Mouse (Mus musculus) liver, embryonic 14.5 days (tissue): Measurements from ENCODE around the gene Piga. TPM values are rescaled to one million over a fixed set of nuclear protein-coding genes. Genes with fewer than 3 reads are reported as not detected.

Experiments
- ATAC-seq: fragments of 200-750 bp; cut with Nextera tagmentation; 2 replicates; pipeline ENCODE4 v1.8.0; 2017; ENCODE audit warnings: moderate number of reproducible peaks, mild to moderate bottlenecking, moderate library complexity; ENCODE audit not compliant: insufficient read depth
- DNase-seq, 3 experiments: peaks; one replicate each; pipeline ENCODE4 v3.0.0-alpha.2; 2012 to 2013; ENCODE audit warnings: low read depth in 3 of 3, low spot score in 3 of 3
- H3K27ac ChIP-seq: fragments of 300-500 bp; sonication (generic); 2 replicates; pipeline ENCODE4 v1.5.1; 2014; ENCODE audit warnings: moderate library complexity, mild to moderate bottlenecking, control low read depth, inconsistent platforms
- H3K27me3 ChIP-seq: fragments of 300-500 bp; sonication (generic); 2 replicates; pipeline ENCODE4 v1.6.1; 2014; ENCODE audit warnings: mild to moderate bottlenecking, low read length, moderate library complexity; ENCODE audit not compliant: control insufficient read depth, insufficient read depth
- H3K36me3 ChIP-seq: fragments of 300-500 bp; sonication (generic); replicated peaks from 2 replicates; pipeline ENCODE4 v1.6.1; 2014; ENCODE audit warnings: low read depth; ENCODE audit not compliant: control insufficient read depth, insufficient read depth
- H3K4me1 ChIP-seq, 2 experiments: fragments of 200-500 bp in 1 of 2; fragments of 300-500 bp in 1 of 2; sonication (generic) in 1 of 2; replicated peaks; 2 replicates each; pipeline ENCODE4 v1.6.1; 2012 to 2014; ENCODE audit warnings: antibody characterized with exemption in 1 of 2, inconsistent platforms in 1 of 2, low read length in 1 of 2; ENCODE audit not compliant: control insufficient read depth in 2 of 2, insufficient read depth in 2 of 2
- H3K4me2 ChIP-seq: fragments of 300-500 bp; sonication (generic); 2 replicates; pipeline ENCODE4 v1.6.1; 2014; ENCODE audit warnings: low read depth, mild to moderate bottlenecking, control low read depth, moderate library complexity
- H3K4me3 ChIP-seq, 2 experiments: fragments of 200-500 bp in 1 of 2; fragments of 300-500 bp in 1 of 2; sonication (generic) in 1 of 2; 2 replicates each; pipeline ENCODE4 v1.5.1; 2012 to 2014; ENCODE audit warnings: low read depth in 2 of 2, low read length in 2 of 2, mild to moderate bottlenecking in 2 of 2, control low read depth in 1 of 2, inconsistent platforms in 1 of 2, moderate library complexity in 1 of 2; ENCODE audit not compliant: insufficient read depth in 1 of 2
- H3K9ac ChIP-seq: fragments of 300-500 bp; sonication (generic); replicated peaks from 2 replicates; pipeline ENCODE4 v1.6.1; 2014; ENCODE audit warnings: mild to moderate bottlenecking, control low read depth, moderate library complexity
- H3K9me3 ChIP-seq: fragments of 300-500 bp; sonication (generic); 2 replicates; pipeline ENCODE4 v1.6.1; 2016; ENCODE audit warnings: low read length, mixed read lengths; ENCODE audit not compliant: control insufficient read depth
- CTCF ChIP-seq: IDR thresholded peaks from 2 replicates; pipeline ENCODE4 v1.5.1; 2016; ENCODE audit warnings: antibody characterized with exemption, low read depth, control low read depth
- EP300 ChIP-seq: IDR thresholded peaks from 2 replicates; pipeline ENCODE4 v1.6.1; 2016; ENCODE audit warnings: antibody characterized with exemption, low read depth
- WGBS: fragments of 180-500 bp; shearing (Covaris S2); extraction: QIAGEN DNeasy Blood & Tissue Kit; methylation state at CpG from one replicate; pipeline ENCODE4 v1.1.7; 2014; ENCODE audit not compliant: insufficient replicate concordance; 5-methylcytosine and 5-hydroxymethylcytosine counted together
- polyA plus RNA-seq, 2 experiments: library from polyadenylated mRNA; depleted of rRNA in 1 of 2; stranded (reverse) in 1 of 2; unstranded in 1 of 2; fragments of >200 nt; fragmentation: Nextera tagmentation in 1 of 2; extraction: Ambion mirVana in 1 of 2; gene quantifications; 2 replicates each; pipeline versions ENCODE4 v1.2.1 to v1.2.3; 2012 to 2014

Piga gene
- polyA plus RNA-seq (2012; rRNA removed) (8.2 and 9.0 TPM in 2 replicates), polyA plus RNA-seq (2014; fragmentation: Nextera tagmentation; extraction: Ambion mirVana) (11.5 and 14.4 TPM in 2 replicates)

DNA sequence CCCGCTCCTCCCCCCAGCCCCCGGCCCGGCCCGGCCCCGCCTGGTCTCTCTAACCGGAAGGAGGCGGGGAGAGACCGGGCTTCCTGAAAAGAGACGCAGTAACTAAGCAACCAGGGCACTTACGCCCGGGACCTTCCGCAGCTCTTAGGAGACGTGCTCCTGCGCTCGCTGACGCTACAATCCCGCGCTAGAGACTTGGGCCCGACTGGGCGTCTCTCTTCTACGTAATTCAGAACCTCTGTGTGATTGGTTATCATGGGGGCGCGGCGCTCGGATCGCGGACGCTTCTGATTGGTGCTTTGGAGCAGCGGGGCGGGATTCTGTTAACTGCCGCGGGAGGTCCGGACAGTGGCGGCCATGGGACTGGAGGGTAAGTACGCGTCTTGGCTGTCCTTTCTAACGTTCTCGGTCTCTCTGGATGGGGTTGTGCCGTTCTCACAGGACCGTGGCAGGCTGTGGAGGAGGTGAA, at the start of gene Piga:
Piga (plus strand) TSS at position 317 of the 469 bp plus-strand sequence.
- Histone ChIP-seq H3K4me3 (peak within 1 kb of the TSS; percentile 77 to 93), H3K9ac (peak within 1 kb of the TSS; percentile 74), H3K36me3 (peaks cover 6% of the 10 kb centered on the region), H3K4me2 (peak within 1 kb of the TSS; percentile 77), H3K27me3 (no peaks in the 10 kb centered on the region), H3K9me3 (no peaks in the 10 kb centered on the region), H3K27ac (peak within 1 kb of the TSS; percentile 69), H3K4me1 (peaks cover 0 to 8% of the 10 kb centered on the region in 2 experiments; a peak in 3 of 4 replicates)
- DNase-seq (peak; percentile 87 to 88 (median 88)), ATAC-seq (peak; percentile 93)
- WGBS = 12% methylated on average over 40 of the region's 40 CpGs
- TF ChIP-seq EP300 (no peak), CTCF (no peak)

DNA sequence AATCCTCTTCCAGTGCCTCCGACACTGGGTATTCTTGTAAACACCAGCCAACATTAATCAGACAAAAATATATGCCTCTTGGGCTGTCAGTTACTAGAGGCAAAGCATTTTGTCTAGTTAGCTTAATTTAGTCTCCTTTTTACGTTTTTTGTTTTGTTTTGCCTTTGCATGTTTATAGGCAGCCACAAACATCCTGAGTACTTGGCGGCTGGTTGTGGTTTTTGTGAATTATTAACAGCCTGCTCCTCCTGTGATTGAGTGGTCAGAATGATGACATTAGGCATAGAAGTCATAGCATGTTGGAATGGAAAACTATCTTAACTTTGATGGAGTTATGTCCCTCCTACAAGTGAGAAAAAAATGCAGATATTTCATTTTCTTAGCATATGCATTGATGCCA, 49.0 kb upstream of the Piga start:
- Histone ChIP-seq H3K4me1 (no peaks in the 10 kb centered on the region), H3K4me3 (no peak overlapping the region), H3K9me3 (no peaks in the 10 kb centered on the region), H3K27ac (no peak overlapping the region), H3K36me3 (no peaks in the 10 kb centered on the region), H3K9ac (no peak overlapping the region), H3K27me3 (no peaks in the 10 kb centered on the region), H3K4me2 (no peak overlapping the region)
- DNase-seq (no peak), ATAC-seq (no peak)
- WGBS = 49% methylated on average over 3 of the region's 3 CpGs
- TF ChIP-seq CTCF = no peak

DNA sequence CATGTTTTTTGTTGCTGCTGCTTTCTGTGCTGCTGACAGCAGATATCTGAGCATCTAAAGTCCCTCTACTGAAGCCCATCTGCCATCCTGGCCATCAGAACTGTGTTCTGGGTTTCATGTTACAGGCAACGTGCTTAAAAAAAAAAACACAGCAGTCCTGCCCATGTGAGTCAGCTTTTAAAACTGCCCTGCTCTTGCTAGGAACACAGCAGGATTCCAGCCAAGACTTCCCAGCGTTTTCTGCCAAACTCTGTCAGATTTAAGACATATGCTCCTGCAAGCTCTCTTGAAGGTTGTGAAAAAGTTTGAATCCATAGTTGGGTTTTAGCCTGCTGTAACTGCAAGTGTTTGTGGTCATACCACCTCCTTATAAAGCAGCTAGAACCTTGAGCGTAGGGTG, 46.5 kb upstream of the Piga start, which contains the start of gene Vegfd:
Vegfd (plus strand) TSS at position 298 of the 400 bp plus-strand sequence.
- Histone ChIP-seq H3K27me3 (no peaks in the 10 kb centered on the region), H3K4me1 (no peaks in the 10 kb centered on the region), H3K4me3 (no peak within 1 kb of the TSS), H3K27ac (no peak within 1 kb of the TSS), H3K9ac (no peak within 1 kb of the TSS), H3K36me3 (no peaks in the 10 kb centered on the region), H3K9me3 (no peaks in the 10 kb centered on the region), H3K4me2 (no peak within 1 kb of the TSS)
- WGBS = 32% methylated on average over 3 of the region's 3 CpGs
- no peak for DNase-seq
- no peak for TF ChIP-seq EP300
- TF ChIP-seq CTCF = no peak
- ATAC-seq = no peak

DNA sequence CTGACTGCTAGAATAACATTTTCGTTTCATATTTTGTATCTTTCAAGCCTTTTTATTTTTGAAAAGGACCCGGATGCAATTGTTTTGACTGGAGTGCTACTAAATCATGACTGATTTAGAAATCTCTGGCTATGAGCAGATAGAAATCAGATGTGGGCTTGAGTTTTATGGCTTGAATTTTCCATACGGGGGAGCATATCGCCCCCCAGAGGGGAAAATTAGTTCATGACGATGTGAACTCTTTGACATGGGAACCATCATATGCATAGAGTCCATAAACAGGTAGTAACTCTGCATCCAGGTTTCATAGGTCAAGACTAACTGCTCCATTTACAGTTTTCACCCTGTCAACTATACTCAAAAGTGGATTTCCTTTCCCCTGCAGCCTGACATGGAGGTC, 45.0 kb upstream of the Piga start:
- H3K27me3 ChIP-seq = no peaks in the 10 kb centered on the region
- no peak overlapping the region for H3K4me3 ChIP-seq
- 30% methylated on average over 5 of the region's 5 CpGs for WGBS
- no peak for ATAC-seq
- H3K9me3 ChIP-seq = no peaks in the 10 kb centered on the region
- H3K4me2 ChIP-seq = no peak overlapping the region
- H3K4me1 ChIP-seq = no peaks in the 10 kb centered on the region
- H3K27ac ChIP-seq = no peak overlapping the region
- H3K9ac ChIP-seq = no peak overlapping the region
- TF ChIP-seq EP300 = no peak
- TF ChIP-seq CTCF = no peak
- H3K36me3 ChIP-seq = no peaks in the 10 kb centered on the region
- DNase-seq = no peak

DNA sequence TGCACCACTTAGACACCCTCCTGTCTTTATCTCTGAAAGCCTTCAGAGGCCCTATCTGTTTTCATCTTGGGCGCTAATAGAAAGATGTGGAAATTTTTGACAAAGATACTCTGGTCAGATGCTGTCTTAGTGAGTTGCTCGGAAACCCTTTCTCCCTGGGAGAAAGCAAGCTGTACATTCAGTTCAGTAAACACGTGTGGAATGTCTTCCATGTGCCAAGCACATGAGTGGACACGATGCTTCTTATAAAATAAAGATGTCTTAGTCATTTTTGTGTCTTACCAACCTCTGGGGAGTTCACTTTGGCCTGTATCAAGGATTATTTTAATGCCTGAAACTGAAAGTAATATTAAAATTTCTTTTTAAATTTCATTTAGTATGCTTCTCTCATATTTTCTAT, 39.9 kb upstream of the Piga start:
- no peaks in the 10 kb centered on the region for H3K27me3 ChIP-seq
- no peak overlapping the region for H3K4me3 ChIP-seq
- H3K4me2 ChIP-seq = no peak overlapping the region
- no peaks in the 10 kb centered on the region for H3K9me3 ChIP-seq
- no peak for DNase-seq
- ATAC-seq = no peak
- H3K9ac ChIP-seq = no peak overlapping the region
- WGBS = 56% methylated on average over 4 of the region's 4 CpGs
- H3K36me3 ChIP-seq = no peaks in the 10 kb centered on the region
- no peak overlapping the region for H3K27ac ChIP-seq
- TF ChIP-seq EP300 (no peak), CTCF (no peak)
- H3K4me1 ChIP-seq = no peaks in the 10 kb centered on the region
